Mouse (Mus musculus) frontal cortex, postnatal 25 days (tissue): ENCODE results near the gene Ninj2.

ENCODE experiments used
- DNase-seq, 2 experiments: peaks; one replicate each; pipeline ENCODE4 v3.0.0; 2022; ENCODE audit warnings: low spot score in 2 of 2

Gene Ninj2

DNA sequence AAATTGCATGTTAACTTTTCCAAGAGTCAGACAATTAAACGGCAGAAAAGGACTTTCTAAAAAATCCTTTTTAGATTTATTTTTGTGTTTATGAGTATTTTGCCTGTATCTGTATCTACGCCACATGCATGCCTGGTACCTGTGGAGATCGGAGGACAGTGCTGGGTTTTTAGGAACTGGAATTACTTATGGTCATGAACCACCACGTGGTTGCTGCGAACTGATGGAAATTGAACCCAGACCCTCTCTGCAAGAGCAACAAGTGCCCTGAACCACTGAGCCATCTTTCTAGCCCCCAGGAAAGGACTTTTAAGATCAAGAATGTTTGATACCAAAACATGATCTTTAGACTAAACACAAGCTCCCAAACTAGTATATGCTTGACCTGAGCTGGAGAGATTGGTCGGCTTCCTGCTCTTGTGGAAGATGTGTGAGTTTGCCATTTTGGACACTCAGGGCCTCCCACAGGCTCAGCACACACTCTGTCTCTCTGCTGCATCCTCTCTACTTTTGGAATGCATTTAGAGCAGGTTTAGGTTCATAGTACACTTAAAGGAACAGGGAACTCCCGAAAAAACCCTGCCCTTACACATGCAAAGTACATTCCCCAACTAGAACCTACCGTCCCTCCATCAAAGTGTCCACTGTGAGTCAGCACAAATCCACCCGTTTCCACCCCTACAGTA is 1.1 kb downstream of the Ninj2 start:
- no peak for DNase-seq

DNA sequence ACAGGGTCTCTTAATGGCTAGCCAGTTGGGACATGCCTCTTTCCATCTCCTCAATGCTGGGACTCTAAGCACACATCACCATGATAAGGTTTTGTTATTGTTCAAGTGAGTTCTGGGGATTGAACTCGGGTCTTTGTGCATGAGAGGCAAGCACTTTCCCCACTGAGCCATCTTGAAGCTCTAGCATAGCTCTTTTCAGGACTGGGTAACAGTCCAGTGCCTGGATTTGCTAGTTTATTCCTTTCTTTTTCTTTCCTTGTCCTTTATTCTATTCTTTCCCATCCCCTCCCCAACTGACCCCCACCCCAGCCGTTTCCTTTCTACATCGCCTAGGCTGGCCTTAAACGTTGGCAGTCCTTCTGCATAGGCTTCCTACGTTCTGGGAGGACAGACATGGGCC is 1.9 kb downstream of the Ninj2 start:
- DNase-seq: no peak

DNA sequence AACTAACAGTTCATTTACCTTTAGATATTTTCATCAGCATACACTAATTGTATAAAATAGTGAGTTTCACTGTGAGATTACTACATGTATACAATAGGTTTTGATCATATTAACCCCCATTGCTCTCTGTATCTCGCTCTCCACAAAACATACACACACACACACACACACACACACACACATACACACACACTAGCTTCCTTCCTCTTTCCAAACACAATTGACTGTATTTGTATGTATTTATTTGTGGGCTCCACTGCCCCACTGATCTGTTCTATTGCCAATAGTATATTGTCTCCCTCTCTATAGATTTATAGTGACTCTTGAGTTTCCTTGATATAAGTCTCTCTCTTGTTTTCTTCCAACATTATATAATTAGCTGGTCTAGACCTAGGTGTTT is 2.4 kb downstream of the Ninj2 start:
- no peak for DNase-seq

DNA sequence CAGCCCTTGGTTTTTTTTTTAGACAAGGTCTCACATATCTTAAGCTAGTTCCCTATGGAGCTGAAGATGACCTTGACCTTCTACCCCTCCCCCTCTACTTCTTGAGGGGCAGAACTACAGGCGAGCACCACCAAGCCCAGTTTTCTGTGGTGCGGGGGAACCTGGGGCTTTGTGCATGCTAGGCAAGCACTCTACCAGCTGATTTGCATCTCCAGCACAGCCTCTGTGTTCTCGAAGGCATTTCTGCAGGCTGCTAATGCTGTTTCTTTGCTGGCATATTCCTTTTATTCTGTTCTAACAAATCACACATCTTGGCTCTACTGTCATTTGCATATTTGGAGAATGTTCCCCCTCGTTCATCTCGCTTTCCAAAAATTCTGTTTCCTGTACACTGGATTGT is 6.2 kb downstream of the Ninj2 start:
- peak in 1 of 2 experiments; percentile 20 for DNase-seq

DNA sequence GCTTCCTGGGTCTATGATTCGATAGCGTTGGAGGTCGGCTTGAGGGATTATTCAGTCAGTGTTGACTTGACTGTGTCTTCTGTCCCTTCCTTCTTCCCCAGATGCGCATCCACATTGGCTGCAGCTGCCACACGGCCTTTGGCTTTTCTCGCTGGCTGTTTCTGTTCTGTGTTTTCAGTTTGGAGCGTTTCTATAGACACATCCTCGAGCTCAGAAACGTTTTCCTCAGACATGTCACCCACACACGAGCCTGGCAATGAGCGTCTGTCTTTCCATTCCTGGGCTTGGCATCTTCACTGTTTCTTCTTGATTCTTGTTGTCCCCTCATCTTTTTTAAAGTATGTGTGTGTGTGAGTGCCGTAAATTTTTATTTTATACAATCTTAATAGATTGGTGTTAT is 8.1 kb downstream of the Ninj2 start:
- no peak for DNase-seq

DNA sequence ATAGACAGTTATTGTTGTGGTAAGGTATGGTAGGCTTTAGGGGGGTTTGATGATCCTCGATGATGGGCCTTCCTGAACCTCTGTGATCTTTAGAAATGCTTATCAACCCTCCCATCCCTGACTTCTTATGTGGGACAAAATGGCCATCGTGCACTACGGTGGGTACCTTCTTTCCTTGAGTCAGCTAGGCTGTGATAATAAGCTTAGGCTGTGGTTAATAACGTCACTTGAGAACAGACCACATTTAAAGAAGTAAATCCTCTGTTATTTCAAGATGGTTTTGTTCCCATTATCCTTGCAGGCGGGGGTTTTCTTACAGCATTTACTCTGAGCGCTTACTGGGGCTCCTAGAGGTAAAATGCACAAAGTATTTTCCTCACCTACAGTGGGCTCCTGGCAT is 8.8 kb downstream of the Ninj2 start:
- no peak for DNase-seq

DNA sequence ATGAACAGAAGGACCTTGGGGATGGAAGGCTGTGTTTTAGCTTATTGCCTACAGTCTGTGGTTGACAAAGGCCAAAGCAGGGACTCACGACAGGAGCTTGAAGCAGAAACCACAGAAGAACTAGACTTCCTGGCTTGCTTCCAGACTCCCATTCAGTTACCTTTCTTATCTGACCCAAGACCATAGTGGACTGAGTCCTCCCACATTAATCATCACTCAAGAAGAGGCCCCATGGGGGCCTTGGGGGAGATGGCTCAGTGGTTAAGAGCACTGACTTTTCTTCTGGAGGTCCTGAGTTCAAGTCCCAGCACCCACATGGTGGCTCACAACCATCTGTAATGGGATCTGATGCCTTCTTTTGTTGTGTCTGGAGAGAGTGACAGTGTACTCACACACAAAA is 10.0 kb downstream of the Ninj2 start:
- DNase-seq: no peak

DNA sequence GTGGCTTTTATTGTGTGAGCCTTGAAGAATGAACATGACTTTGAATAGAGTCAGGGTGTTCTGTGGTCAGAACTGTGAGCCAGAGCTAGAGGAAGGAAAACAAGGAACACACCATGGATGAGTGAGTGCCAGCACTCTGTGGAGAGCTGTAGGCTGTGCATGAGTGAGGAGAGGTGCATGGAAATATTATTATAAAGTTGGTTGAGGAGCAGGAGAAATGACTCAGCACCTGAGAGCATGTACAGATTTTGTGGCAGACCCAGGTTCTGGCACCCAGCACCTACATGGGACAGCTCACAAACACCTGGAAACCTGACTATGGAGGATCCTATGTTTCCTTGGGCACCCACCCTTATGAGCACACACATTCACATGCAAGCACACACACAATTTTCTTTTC is 11.9 kb downstream of the Ninj2 start:
- no peak for DNase-seq

DNA sequence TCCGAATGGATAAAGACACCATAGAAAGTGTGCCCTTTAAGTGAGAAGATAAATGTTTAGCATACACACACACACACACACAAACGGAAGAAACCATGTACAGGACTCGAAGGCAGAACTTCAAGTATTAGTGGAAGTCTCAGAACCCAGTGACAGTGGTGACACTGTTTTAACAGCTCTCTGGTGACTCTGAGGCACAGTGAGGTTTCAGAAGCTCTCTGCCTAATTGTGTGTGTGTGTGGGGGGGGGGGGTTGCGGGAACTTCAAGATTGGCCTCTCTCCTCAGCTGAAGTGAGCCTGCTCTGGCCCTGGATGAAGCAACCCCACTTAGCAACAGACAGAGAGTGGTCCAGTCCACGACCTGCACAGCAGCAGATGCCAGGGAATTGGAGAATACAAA is 14.4 kb downstream of the Ninj2 start:
- DNase-seq: no peak

DNA sequence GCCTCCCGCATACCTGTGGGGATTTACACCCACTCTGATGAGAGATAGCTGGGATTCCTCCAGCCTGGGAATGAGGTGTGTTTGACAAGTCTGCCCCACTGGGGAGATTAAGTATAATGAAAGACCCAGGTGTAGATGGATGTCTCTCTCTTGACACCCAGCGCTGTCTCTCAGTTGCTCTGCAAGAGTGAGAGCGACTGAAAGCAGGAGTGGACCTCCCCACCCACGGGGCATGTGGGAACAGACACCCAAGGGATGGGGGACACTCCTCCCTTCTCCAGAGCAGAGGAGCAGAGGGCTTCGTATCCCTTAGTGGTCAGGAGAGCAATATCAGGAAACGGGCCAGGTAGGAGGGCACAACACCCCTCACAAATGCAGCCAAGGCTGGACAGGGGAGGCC is 14.9 kb downstream of the Ninj2 start:
- DNase-seq: no peak

DNA sequence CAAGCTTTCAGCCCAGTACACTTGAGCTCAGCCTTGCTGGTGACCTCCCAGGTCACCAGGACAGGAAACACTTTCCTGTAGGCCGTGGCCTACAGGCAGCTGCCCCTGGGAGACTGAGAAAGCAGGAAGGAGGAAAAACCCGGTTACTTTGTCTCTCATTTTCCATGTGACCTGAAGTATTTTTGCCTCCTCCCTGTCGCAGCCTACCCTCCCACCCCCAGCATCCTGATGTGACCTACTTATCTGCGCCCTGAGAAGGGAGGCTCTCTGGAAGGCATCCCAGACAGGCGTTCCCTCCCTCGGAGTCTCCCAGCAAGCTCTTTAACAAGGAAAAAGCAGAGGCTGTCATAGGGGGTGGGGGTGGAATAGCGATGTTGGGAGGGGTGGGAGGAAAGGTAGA is 16.0 kb downstream of the Ninj2 start:
- DNase-seq: peak; percentile 39 to 57

DNA sequence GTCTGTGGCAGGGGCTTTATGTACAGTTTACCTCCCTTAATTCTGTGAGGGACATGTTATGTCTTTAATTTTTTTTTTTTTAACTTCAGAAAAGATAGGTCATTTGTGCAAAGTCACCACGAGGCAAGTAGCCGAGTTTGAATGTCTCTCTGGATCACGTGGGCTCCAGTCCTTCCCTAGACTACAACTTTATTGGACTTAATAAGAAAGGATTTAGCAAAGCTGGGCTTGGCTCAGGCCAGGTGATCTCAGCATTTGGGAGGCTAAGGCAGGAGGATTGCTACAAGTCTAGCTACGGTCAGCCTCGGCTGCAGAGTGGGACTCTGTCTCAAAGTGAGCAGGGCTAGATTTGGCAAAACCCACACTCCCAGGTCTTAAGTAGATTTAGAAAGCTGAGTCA is 16.8 kb downstream of the Ninj2 start:
- no peak for DNase-seq

DNA sequence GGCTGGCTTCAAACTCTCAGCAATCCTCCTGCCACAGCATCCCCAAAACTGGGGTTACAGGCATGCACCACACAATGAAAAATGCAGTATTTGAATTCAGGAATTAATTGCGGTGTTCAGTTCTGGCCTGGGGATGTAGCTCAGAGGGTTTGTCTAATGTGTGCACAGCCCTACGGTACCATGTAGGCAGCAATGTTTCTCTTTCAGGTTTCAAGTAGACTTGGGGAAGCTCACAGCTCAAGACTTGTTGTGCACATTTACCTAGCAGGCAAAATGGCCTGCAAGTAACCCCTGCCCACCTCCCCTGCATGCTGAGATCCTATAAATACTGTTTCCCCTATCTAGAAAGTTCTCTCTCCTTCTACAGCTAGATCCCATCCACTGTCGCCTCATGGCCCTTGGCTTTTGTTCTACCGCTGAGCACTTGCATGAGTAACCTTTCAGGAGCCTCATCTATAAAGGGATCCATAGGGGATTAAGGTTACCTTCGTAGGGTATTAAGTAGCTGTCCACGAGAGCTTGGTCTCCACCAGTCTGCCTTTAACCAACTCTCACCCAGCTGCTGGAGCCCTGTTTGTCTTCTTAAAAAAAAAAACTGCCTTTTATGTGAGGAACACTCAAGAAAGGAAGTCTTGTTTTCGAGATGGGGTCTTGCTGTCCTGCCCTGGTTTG is 17.7 kb downstream of the Ninj2 start:
- DNase-seq: no peak

DNA sequence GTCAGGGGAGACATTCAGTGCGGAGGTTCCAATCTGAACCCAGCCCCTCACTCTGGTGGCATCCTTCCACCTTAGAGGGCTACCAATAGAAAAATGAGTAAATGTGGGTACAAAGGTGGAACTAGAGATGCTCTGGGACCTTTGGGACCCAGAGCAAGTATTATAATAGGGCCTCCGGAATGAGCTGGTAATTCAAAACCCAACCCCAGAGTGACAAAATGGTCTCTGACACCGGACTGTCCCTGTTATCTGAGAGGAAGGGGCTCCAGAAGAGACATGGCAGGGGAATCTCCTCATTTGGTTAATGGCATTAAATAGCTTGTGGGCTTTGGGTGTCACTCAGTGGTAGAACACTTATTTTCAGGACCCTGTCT is 18.2 kb downstream of the Ninj2 start:
- DNase-seq: no peak

DNA sequence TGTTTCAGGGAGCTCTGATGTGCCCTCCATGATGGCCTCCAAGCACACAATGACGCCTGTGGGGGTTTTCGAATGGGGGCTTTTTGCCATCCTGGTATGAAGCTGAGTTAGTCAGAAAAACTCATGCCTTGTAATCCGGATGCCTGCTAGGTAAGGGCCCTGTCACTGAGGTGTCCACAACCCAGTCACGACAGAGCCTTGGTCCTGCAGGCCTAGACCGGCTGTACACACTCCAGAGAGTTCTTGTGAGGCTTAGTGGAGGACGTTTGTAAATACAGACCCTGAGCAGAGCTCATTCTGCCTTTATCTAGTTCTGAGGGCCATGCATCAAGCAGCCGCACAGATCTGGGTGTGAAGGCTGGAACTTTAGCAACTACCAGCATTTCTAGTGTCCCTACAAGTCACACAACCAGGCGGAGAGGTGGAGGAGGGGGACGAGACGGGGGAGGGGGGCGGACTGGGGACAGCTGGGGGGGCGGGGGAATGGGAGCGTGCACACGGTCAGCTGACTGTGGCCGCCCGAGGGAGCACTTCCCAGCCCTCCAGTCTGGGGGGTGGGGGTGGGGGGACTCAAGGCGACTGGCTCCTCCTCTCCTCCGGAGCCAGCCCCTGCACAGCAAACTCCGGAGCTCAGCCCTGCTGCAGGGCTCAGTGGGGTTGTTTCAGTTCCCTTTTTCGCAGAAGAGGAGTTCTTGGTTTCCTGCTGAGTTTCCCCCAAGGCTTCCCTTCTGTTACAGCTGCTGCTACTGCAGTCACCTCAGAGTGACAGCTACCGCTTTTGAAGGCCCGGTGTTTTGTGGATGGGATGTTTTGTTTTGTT is 19.0 kb downstream of the Ninj2 start:
- DNase-seq: no peak

DNA sequence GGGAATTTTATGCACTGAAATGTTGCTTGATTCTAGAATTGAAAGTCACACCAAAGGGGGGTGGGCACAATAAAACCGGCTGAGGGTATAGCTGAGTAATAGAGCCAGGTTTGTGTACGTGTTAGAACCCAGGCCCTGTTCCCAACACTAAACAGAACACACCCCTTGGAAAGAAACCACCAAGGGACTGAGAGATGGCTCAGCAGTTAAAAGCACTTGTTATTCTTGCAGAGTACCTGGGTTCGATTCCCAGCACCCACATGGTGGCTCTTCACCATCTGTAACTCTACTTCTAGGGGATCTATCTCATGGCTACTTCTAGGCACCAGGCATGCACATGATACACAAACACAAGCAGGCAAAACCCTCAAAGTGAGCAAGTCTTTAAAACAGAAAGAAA is 20.7 kb downstream of the Ninj2 start:
- no peak for DNase-seq

DNA sequence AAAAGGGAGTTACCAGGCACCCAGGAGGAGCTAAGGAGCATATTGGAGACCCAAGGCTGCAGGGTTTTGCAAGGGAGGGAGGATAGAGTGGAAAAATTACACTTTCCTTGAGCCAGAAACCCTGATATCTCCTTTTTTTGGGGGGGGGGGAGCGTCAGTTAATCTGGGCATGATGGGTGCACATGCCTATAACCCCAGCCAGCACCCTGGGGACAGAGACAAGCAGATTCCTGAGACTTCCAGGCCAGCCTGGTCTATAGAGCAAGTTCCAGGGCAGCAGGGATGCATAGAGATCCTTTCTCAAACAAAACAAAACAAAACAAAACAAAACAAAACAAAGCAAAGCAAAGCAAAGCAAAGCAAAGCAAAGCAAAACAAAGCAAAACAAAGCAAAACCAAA is 21.1 kb downstream of the Ninj2 start:
- DNase-seq: no peak

DNA sequence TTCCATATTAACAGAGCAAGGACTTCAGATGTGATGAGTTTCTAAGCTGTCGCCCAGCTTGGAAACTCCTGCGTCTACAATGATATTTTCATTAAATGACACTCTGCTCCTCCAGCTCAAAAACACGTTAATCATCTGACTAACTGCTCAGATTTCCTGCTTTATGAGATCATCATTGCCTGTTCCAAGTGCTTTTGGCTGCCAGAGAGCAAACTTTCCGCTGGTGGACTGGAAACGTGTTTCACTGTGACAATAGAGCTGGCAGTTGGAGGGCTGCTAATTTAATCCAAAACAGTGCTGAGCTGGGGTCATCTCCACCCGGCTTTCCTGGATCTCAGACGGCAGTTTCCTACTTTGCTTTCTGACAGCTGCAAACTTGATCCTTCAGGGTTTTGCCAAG is 21.5 kb downstream of the Ninj2 start:
- no peak for DNase-seq

DNA sequence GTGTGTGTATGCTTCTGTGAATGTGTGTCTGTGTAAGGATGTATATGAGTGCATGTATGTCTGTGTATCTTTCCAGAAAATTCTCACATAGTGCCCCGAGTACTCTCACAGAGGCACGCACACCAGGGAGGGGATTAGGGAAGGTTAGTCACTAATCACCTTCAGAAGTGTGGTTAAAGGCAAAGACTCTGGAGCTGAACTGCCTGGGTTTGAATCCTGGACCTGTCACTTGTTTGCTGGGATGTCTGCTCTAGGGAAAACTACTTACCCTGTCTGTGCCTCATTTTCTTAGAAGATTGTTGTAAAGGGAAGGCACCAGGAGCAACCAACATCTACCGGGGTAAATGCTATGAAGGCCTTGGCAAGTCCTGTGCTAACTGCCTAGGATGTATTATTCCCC is 22.3 kb downstream of the Ninj2 start:
- DNase-seq: no peak

DNA sequence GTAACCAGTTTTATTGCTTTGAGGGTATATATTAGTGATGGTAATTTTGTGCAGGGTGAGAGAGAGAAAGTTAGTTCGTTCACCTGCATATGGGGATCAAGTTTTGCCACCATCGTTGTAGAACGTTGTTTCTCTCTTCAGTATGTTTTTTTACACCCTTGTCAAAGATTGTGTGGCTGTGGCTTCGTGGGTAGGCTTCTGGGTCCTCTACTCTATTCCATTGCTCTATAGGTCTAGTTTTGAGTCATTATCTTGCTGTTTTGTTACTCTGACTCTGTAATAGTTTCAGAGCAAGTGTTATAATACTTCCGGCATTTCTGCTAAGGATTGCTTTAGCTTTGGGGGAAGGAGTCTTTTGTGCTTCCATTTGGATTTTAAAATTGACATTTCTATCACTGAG is 26.7 kb downstream of the Ninj2 start:
- DNase-seq: no peak

DNA sequence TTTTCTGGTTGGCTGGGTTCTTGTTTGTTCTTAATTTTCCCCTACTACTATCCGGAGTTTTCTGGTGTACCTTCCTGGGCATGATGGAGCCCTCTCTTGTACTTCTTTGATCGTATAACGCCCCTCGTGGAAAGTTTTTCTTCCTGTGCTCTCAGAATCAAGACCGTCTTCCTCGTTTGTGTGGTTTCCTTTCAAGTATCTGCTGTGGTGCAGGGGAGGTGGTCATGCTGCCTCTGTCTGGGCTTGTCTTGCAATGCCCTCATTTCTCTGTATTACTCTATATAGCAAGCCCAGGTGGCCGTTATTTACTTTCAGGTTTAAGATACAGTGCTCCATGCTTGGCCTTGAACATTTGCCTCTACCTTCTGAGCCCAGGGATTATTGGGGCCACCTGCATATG is 31.5 kb downstream of the Ninj2 start:
- DNase-seq: no peak

DNA sequence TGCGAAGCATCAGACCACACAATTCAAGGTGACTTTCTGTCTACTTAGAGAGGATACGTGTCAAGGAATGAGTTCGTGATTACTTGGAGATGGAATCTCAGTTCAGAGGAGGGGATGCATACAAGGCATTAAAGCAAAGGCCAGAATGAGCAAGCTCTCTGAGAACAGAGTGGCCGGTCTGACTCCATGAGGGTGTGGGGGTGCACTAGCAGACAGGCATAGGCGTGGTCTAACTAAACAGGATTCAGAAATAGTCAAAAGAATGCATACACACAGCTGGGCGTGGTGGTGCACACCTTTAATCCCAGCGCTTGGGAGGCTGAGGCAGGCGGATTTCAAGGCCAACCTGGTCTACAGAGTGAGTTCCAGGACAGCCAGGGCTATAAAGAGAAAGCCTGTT is 33.3 kb downstream of the Ninj2 start:
- DNase-seq: no peak

DNA sequence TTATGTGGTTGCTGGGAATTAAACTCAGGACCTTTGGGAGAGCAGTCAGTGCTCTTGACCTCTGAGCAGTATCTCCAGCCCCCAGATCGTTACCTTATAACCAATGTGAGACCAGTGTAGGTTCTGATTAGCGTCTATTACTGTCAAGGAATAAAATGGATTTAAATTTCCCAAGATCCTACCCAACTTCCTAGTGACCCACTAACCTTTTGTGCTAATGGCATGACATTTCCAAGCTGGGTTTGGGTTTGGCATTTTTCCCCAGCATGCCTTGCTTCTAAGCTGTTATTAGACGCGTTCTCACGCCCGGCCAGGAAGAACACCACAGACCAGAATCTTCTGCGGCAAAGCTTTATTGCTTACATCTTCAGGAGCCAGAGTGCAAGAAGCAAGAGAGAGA is 34.2 kb downstream of the Ninj2 start:
- DNase-seq: no peak
